Mouse (Mus musculus) ES-E14 (cell line): ENCODE results near the gene Slc37a1.

ENCODE experiments used
- HCFC1 ChIP-seq: IDR thresholded peaks from 2 replicates; pipeline ENCODE4 v1.6.1; 2012; ENCODE audit warnings: low read length, inconsistent platforms, borderline replicate concordance; ENCODE audit not compliant: insufficient read depth
- MAFK ChIP-seq: IDR thresholded peaks from 2 replicates; pipeline ENCODE4 v1.6.1; 2014; ENCODE audit warnings: mild to moderate bottlenecking, low read depth, low read length, inconsistent platforms; ENCODE audit not compliant: insufficient read depth
- ZC3H11A ChIP-seq: IDR thresholded peaks from 2 replicates; pipeline ENCODE4 v1.6.1; 2012; ENCODE audit warnings: low read depth, mild to moderate bottlenecking, inconsistent platforms, low read length, borderline replicate concordance

DNA sequence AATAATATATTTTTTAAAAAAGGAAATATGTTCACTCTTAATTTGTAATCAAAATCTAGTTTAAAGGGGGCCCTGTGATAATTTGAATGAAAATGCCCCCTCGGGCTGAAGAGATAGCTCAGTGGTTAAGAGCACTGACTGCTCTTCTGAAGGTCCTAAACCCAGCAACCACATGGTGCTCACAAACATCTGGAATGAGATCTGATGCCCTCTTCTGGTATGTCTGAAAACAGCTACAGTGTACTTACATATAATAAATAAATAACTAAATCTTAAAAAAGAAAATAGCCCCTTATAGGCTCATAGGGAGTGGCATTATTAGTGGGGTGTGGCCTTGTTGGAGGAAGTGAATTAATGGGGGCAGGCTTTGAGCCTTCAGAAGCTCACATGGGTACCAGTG, 29.4 kb upstream of the Slc37a1 start:
- TF ChIP-seq MAFK, result no peak
- TF ChIP-seq ZC3H11A, result no peak
- no peak for TF ChIP-seq HCFC1
